Mouse (Mus musculus): ENCODE data around the gene Casc3. TPM values are rescaled to one million over a fixed set of nuclear protein-coding genes. Genes with fewer than 3 reads are reported as not detected.

The Casc3 gene
- total RNA-seq, 1 experiment from 2014 or later = 22.8 TPM

GRCm38 (mm10) chr11:98785772-98786281, 18.9 kb upstream of the Casc3 start:
- peak in 1 of 2 experiments; percentile 10; a peak in 1 of 4 replicates for ATAC-seq (replicated peaks in 1 of 2; ENCODE audit: insufficient read depth in 1 of 2, low FRiP score in 2 of 2, low TSS enrichment in 1 of 2, low read depth in 1 of 2, poor library complexity in 2 of 2, severe bottlenecking in 2 of 2)

- peak; percentile 38 to 42; a peak in 3 of 4 replicates for ATAC-seq (replicated peaks in 1 of 2; ENCODE audit: insufficient read depth in 1 of 2, low FRiP score in 2 of 2, low TSS enrichment in 1 of 2, low read depth in 1 of 2, poor library complexity in 2 of 2, severe bottlenecking in 2 of 2)
Observed at GRCm38 (mm10) chr11:98786359-98787214, 18.1 kb upstream of the Casc3 start.

- ATAC-seq (replicated peaks in 1 of 2; ENCODE audit: insufficient read depth in 1 of 2, low FRiP score in 2 of 2, low TSS enrichment in 1 of 2, low read depth in 1 of 2, poor library complexity in 2 of 2, severe bottlenecking in 2 of 2) = no peak
Observed at GRCm38 (mm10) chr11:98787229-98787628, 17.5 kb upstream of the Casc3 start.

DNA sequence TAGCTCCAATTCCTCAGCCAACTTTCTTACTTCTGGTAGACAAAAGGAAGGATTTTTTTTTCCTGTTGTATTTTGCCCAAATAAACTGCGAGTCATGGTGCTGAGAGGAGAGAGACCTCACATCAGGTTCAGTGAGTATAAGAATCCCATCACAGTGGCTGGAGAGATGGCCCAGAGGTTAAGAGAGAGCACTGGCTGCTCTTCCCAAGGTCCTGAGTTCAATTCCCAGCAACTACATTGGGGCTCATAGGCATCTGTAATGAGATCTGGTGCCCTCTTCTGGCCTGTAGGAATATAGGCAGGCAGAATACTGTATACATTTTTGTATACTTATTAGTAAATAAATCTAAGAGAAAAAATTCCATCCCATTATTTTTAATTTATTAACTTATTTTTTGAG, 17.0 kb upstream of the Casc3 start:
- no peak for ATAC-seq (replicated peaks in 1 of 2; ENCODE audit: insufficient read depth in 1 of 2, low FRiP score in 2 of 2, low TSS enrichment in 1 of 2, low read depth in 1 of 2, poor library complexity in 2 of 2, severe bottlenecking in 2 of 2)

DNA sequence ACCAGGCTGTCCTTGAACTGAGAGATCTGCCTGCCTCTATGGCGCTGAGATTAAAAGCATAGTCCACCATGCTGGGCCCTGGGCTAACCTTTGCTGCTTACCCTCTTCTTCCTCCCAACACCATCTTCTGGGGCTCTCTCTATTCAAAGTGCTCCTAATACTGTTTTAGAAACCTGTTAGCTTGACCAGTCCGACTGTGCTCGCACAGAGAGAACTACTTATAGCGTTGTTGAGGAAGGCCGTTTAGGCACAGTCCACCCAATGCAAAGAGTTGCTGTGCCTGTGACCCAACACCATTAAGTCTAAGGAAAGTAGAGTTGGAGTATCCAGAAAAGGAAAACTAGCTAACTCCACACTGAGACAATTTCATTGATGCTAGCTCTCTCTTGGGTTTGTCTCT, 16.6 kb upstream of the Casc3 start:
- ATAC-seq (replicated peaks in 1 of 2; ENCODE audit: insufficient read depth in 1 of 2, low FRiP score in 2 of 2, low TSS enrichment in 1 of 2, low read depth in 1 of 2, poor library complexity in 2 of 2, severe bottlenecking in 2 of 2) = no peak

DNA sequence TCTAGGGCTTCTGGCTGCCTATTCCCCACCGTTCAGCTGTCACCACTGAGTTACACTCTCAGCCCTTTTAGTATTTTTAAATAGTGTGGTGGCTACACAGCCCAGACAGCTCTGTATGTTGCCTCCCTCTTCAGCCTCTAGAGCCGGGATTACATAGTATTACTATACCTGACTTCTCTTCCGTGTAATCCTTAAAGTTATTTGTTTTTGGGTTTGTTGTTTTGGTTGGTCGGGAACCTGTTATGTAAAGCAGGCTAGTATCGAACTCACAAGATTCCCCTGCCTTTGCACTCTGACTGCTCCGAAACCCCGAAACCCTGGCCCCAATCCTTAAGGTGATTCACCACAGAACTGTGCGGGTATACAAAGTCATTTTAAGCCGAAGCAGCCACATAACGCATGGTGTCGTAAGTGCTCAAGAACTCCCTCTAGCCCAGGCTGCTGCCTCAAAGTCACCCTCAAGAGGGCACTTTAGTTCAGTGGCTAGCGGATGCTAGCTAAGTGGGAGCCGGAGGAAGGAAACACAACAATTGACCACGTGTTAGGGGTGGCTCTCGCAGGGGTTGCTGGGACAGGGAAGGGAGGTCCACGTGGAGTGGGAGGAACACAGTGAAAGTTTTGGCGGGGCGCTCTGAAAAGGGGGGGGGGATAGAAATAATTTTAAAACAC, 16.0 kb upstream of the Casc3 start:
- peak; percentile 90 to 92 for ATAC-seq (replicated peaks in 1 of 2; ENCODE audit: insufficient read depth in 1 of 2, low FRiP score in 2 of 2, low TSS enrichment in 1 of 2, low read depth in 1 of 2, poor library complexity in 2 of 2, severe bottlenecking in 2 of 2)

- ATAC-seq (replicated peaks in 1 of 2; ENCODE audit: insufficient read depth in 1 of 2, low FRiP score in 2 of 2, low TSS enrichment in 1 of 2, low read depth in 1 of 2, poor library complexity in 2 of 2, severe bottlenecking in 2 of 2) = no peak; a peak in 1 of 4 replicates
Observed at GRCm38 (mm10) chr11:98789219-98789807, 15.4 kb upstream of the Casc3 start.

DNA sequence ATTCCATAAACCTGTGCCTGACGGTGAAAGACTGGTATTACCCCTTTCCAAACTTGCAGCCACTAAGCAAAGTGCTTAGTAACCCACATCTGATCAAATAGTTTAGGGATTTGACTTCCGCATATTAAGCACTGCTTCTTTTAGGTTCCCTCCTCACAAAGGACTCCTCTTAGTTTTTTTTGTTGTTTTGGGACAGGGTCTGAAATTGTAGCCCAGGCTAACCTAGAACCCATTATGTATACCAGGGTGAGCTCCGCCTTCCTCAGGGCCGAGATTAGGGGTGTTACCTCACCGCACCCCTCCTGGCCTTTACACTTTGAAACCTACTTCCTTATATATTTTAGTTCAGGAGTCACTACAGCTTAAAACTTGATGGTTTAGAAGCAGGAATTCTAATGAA, 14.9 kb upstream of the Casc3 start:
- no peak for ATAC-seq (replicated peaks in 1 of 2; ENCODE audit: insufficient read depth in 1 of 2, low FRiP score in 2 of 2, low TSS enrichment in 1 of 2, low read depth in 1 of 2, poor library complexity in 2 of 2, severe bottlenecking in 2 of 2)

DNA sequence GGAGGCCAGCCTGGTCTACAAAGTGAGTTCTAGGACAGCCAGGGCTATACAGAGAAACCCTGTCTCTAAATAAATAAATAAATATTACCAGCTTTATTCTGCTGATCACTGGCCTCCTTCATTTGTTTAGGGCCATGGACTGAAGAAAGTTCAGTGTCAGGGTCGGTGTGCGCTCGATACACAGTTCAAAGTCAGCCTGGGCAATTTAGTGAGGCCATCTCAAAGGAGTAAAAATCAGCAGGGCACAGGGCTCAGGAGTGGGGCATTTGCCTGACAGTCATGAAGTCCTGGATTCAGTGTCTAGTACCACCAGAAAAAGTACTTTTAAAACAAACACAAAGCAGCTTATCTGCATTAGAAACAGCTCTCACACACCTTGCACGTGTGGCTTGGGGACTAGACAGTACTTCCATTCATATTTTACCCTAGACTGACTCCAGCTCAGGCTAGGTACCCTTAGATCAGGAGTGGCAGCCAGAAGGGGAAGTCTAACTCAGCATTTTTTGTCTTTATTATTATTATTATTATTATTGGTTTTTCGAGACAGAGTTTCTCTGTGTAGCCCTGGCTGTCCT, 14.0 kb upstream of the Casc3 start:
- no peak for ATAC-seq (replicated peaks in 1 of 2; ENCODE audit: insufficient read depth in 1 of 2, low FRiP score in 2 of 2, low TSS enrichment in 1 of 2, low read depth in 1 of 2, poor library complexity in 2 of 2, severe bottlenecking in 2 of 2)

DNA sequence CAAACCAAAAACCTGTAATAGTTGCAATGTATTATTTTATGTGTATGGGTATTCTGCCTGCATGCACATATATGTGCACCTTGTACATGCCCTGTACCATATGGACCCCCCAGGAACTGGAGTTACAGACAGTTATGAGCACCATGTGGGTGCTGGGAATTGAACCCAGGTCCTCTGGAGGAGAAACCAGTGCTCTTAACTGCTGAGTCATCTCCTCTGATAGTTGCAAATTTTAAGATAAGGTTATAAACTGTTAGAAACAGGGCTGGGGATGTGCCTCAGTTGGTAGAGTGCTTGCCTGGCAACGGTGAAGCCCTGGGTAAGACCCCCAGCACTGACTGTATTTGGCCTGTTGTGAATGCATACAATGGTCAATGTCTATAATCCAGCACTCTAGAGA, 13.3 kb upstream of the Casc3 start:
- ATAC-seq (replicated peaks in 1 of 2; ENCODE audit: insufficient read depth in 1 of 2, low FRiP score in 2 of 2, low TSS enrichment in 1 of 2, low read depth in 1 of 2, poor library complexity in 2 of 2, severe bottlenecking in 2 of 2) = no peak

GRCm38 (mm10) chr11:98792081-98792480, 12.6 kb upstream of the Casc3 start:
- no peak for ATAC-seq (replicated peaks in 1 of 2; ENCODE audit: insufficient read depth in 1 of 2, low FRiP score in 2 of 2, low TSS enrichment in 1 of 2, low read depth in 1 of 2, poor library complexity in 2 of 2, severe bottlenecking in 2 of 2)

DNA sequence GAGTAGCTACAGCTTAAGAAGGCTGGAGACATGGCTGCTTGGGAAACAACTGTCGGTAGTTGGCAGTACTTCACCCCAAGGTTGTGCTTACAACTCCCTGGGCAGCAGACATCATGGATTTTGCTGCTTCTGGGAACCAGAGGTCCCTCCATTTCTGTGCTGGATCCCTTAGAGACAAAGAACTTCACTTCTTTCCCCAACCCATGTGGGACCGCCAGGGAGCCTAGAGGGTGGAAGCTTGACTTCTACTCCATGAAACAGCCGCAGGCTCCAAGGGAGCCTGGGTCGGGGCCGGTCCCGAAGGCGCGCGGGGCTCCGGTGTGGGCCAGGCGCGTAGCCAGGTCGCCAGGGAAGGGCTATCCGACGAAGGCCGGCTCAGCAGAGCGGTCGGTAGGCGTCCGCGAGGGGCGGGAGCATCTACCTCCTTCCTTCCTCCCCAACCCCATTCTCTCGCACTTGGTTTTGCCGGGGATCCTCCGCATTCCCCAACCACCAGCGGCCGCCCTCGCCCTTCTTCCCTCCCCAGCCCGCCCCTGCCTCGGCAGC, 10.2 kb upstream of the Casc3 start:
- ATAC-seq (replicated peaks in 1 of 2; ENCODE audit: insufficient read depth in 1 of 2, low FRiP score in 2 of 2, low TSS enrichment in 1 of 2, low read depth in 1 of 2, poor library complexity in 2 of 2, severe bottlenecking in 2 of 2) = peak; percentile 58 to 67

DNA sequence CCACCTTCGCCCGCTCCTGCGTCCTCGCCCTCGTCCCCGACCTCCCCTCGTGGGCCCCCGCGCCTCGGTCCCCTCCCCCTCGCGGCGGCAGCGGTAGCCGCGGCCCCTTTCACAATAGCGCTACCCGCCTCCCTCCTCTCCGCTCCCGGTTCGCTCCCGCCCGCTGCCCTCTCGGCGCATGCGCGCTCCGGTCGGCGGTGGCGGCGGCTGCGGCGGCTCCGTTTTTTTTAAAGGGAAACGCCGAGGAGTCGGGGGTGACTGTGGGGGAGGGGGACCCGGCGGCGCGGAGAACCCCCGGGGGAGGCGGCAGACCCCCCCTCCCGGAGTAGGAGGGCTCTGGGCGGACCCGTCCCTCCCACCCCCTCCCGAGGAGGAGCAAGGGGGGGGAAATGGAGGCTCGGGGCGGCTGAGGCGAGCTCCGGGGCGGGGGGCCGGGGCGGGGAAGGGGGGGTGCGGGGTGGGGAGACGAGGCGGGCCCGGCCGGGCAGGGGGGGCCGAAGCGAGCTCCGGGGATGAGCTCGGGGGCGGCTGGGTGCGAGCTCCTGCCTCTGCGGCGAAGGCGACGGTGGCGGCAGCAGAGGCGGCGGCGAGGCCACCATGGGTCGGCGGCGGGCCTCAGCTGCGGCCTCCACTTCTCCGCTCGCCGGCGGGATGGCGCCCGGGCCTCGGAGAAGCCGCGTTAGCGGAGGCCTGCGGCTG, 9.5 kb upstream of the Casc3 start, which contains the start of gene Msl1:
Msl1 (plus strand) TSS at position 502 of the 699 bp plus-strand sequence.
- peak; percentile 29 to 60 for ATAC-seq (replicated peaks in 1 of 2; ENCODE audit: insufficient read depth in 1 of 2, low FRiP score in 2 of 2, low TSS enrichment in 1 of 2, low read depth in 1 of 2, poor library complexity in 2 of 2, severe bottlenecking in 2 of 2)

- ATAC-seq (replicated peaks in 1 of 2; ENCODE audit: insufficient read depth in 1 of 2, low FRiP score in 2 of 2, low TSS enrichment in 1 of 2, low read depth in 1 of 2, poor library complexity in 2 of 2, severe bottlenecking in 2 of 2) = 0 out of 4 replicates have a peak, but pooled peaks of 1 of the 2 experiments have one; percentile 4
Observed at GRCm38 (mm10) chr11:98795714-98796514, 8.8 kb upstream of the Casc3 start.

GRCm38 (mm10) chr11:98796515-98797216, 8.0 kb upstream of the Casc3 start:
- ATAC-seq (replicated peaks in 1 of 2; ENCODE audit: insufficient read depth in 1 of 2, low FRiP score in 2 of 2, low TSS enrichment in 1 of 2, low read depth in 1 of 2, poor library complexity in 2 of 2, severe bottlenecking in 2 of 2) = 0 out of 4 replicates have a peak, but pooled peaks have one; percentile 22 to 34
